Mouse (Mus musculus): ENCODE results near the gene Fkbp9.

Gene Fkbp9

GRCm38 (mm10) chr6:56902606-56903520 lies 71.0 kb downstream of the Fkbp9 start:
- in situ Hi-C loops (cut with MboI, MseI): loop anchor here (25.0 kb wide), 1 partner anchor 1934 kb away; the partner anchor contains the start of gene Herc3

GRCm38 (mm10) chr6:56903831-56904230 lies 72.0 kb downstream of the Fkbp9 start:
- in situ Hi-C loops (cut with MboI, MseI): loop anchor here (25.0 kb wide), 1 partner anchor 1933 kb away; the partner anchor contains the start of gene Herc3

DNA sequence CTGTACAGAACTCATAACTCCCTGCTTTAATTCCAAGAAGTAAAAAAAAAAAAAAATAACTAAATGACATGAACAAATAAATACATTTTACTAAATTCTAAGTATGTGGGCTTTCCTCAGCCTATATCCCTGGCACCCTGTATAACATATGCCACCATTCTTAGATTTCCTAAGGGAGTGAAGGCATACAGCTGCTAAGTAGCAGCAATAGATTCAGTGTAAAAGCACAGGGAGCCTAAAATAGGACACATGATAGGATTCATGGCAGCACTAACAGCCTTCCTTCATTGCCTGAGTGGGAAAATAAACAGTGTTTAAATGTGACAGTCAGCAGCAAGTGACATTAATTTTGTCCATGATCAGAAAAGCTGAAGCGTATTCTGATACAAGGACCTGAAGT lies 72.5 kb downstream of the Fkbp9 start:
- in situ Hi-C loops (cut with MboI, MseI): loop anchor here (25.0 kb wide), 1 partner anchor 1933 kb away; the partner anchor contains the start of gene Herc3

- in situ Hi-C loops (cut with MboI, MseI): loop anchor here (25.0 kb wide), 1 partner anchor 1932 kb away; the partner anchor contains the start of gene Herc3
Observed at GRCm38 (mm10) chr6:56904982-56905381, 73.1 kb downstream of the Fkbp9 start.

- in situ Hi-C loops (cut with MboI, MseI): loop anchor here (25.0 kb wide), 1 partner anchor 1932 kb away; the partner anchor contains the start of gene Herc3
Observed at GRCm38 (mm10) chr6:56905486-56905885, 73.6 kb downstream of the Fkbp9 start.

GRCm38 (mm10) chr6:56906121-56906846 lies 74.4 kb downstream of the Fkbp9 start:
- in situ Hi-C loops (cut with MboI, MseI): loop anchor here (25.0 kb wide), 1 partner anchor 1931 kb away; the partner anchor contains the start of gene Herc3

DNA sequence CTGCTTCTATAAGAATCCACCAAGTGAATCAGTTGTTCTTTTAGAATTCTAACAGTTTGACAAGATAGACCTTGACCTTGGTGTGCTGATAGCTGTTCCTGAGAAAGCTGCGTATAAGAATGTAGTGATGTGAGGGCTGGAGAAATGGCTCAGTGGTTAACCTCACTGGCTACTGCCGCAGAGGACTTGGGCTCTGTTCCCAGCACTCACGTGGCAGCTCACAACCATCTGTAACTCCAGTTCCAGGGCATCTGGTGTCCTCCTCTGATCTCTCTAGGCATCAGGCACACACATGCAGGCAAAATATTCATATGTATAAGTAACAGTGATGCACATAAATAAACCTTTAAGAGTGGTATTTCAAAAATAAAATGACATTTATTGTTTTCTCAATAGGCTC lies 76.1 kb downstream of the Fkbp9 start:
- in situ Hi-C loops (cut with MboI, MseI): loop anchor here (25.0 kb wide), 1 partner anchor 1929 kb away; the partner anchor contains the start of gene Herc3

- in situ Hi-C loops (cut with MboI, MseI): loop anchor here (25.0 kb wide), 1 partner anchor 1929 kb away; the partner anchor contains the start of gene Herc3
Observed at GRCm38 (mm10) chr6:56908397-56908796, 76.5 kb downstream of the Fkbp9 start.

- in situ Hi-C loops (cut with MboI, MseI): loop anchor here (25.0 kb wide), 1 partner anchor 1928 kb away; the partner anchor contains the start of gene Herc3
Observed at GRCm38 (mm10) chr6:56908912-56909311, 77.1 kb downstream of the Fkbp9 start.

DNA sequence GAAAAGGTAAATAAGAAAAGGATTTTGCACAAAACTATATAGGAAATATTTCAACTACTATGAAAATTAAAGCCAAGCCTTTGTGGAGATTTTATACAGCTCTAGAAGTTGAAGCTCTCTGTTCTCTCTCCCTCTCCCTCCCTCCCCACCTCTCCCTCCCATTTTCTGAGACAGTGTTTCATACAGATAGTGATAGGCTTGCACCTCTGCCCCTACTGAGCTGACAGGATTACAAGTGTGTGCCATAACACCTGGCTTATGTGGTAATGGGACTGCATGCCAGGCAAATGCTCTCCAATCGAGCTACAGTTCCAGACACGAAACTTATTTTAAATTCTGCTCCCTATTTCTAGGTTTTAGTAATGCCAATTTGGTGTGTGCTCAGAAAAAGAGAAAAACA lies 79.1 kb downstream of the Fkbp9 start:
- in situ Hi-C loops (cut with MboI, MseI): loop anchor here (25.0 kb wide), 1 partner anchor 1926 kb away; the partner anchor contains the start of gene Herc3

DNA sequence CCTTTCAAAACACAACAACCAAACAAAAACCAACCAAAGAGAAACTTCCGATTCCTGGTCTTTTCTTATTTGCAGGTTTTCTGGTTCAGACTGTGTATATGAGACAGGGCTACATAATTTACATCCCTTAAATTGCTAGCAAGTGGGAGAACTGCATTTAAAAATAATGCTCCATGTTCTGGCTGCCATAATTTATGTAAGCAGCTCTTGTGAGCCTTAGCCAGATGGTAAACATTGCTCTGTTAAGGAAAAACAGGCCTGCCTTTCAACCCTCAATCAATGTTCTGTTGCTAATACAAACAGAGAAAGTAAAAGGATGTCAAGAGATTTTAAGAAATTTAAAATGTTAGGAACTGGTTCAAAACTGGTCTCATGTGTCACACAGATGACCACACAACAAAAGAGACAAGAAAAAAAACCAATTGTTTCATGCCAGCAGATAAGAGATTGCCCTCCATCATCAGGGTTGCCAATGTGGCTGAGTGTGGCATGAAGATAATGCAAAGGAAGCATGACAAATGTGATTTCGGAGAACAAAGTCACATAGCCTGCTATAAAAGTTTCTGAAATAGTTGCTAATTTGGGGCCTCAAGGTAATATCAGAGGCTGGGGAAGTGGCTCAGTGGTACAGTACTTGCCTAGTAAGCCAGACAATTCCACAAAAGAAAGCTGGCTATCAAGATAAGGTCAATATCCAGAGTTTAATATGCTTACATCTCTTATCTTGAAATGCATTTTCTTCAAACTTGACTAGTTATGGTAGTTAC lies 81.4 kb downstream of the Fkbp9 start:
- in situ Hi-C loops (cut with MboI, MseI): loop anchor here (25.0 kb wide), 1 partner anchor 1924 kb away; the partner anchor contains the start of gene Herc3

DNA sequence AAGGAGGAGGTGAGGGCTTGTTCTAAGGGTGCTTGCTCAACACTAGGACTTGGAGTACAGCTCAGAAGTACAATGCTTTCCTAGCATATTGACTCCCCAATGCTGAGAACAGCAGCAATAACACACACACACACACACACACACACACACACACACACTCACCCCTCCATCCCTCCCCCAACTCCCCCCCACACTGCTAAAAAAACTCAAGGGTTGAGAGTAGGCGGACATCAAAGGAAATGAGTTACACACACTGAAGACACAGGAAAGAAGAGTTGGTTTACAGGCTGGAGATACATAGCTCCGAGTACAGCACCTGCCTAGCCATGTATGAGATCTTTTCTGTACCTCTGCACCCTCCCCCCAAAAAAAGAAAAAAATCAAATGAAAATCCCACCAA lies 84.4 kb downstream of the Fkbp9 start:
- in situ Hi-C loops (cut with MboI, MseI): loop anchor here (25.0 kb wide), 1 partner anchor 1921 kb away; the partner anchor contains the start of gene Herc3

GRCm38 (mm10) chr6:56917578-56918368 lies 85.9 kb downstream of the Fkbp9 start:
- in situ Hi-C loops (cut with MboI, MseI): loop anchor here (25.0 kb wide), 1 partner anchor 1920 kb away; the partner anchor contains the start of gene Herc3

GRCm38 (mm10) chr6:56919330-56920044 lies 87.6 kb downstream of the Fkbp9 start:
- in situ Hi-C loops (cut with MboI, MseI): loop anchor here (5.0 to 25.0 kb wide), 5 partner anchors 117 to 1918 kb away; partner anchors contain the start of genes Avl9, Herc3 and Ppm1k

DNA sequence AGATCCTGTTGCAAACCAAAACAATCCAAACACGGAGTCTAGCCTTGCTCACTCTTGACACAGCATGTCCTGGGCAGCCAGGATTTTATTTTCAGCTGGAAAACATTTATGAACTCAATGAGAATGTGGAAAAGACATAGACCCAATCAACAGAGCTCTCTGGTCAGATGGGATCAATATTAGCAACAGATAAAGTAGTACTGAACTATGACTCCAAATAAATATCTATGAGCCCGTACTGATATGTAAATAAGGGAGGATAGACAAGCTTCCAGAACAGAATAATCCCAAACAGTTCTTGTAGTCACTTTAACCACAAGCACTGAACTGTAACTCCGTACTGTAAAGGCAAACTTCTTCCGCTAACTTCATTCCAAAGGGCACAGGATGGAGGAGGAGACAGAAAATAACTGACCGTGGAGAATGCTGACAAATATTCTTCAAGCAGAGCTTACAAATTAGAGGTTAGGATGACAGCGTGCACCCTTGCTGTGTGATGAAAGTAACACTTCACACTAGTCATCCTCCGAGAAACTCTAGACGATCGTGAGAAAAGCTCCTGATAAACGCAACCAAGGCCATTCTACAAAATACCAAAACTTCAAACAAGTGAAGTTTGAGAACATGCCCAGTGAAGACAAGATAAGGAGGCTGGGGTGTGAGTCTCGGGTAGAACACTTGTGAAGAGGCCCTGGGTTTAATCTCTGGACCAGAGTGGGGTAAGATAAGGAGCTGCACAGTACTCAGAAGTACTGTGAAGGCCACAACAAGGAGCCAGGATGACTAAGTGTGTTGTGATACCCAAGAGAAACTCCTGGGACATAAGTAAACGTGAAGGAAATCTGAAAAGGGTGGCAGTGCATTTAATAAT lies 88.6 kb downstream of the Fkbp9 start:
- in situ Hi-C loops (cut with MboI, MseI): loop anchor here (5.0 to 25.0 kb wide), 5 partner anchors 118 to 1917 kb away; partner anchors contain the start of genes Avl9, Herc3 and Ppm1k

DNA sequence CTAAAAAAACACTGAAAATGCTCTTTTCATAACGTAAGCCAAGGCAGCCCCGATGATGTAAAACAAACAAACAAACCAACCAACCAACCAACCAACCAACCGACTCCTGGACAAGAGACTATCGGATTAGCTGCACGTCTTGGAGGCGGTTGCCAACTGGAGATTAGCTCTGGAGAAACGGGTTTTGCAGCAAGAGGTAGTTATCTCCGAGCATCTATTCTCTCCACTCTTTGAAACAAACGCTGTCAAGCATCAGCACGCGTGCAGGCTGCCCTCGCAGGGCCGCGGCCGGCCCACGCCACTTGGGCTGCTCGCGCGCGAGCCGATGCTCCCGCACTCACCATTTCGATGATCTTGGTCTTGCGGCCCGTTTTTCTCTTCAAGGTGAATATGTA lies 91.5 kb downstream of the Fkbp9 start:
- in situ Hi-C loops (cut with MboI, MseI): loop anchor here (5.0 to 25.0 kb wide), 5 partner anchors 121 to 1914 kb away; partner anchors contain the start of genes Avl9, Herc3 and Ppm1k
